Mouse (Mus musculus): ENCODE data around the gene Cd300ld5. TPM values are rescaled to one million over a fixed set of nuclear protein-coding genes. Genes with fewer than 3 reads are reported as not detected.
"Not testable (repeated sequence)": the region's sequence is repeated elsewhere in the genome, so short reads cannot be mapped to it uniquely, and the experiment has no call there.

Cd300ld5 gene
- total RNA-seq, 2 experiments from 2014 or later = 0.72 to 0.75 TPM

DNA sequence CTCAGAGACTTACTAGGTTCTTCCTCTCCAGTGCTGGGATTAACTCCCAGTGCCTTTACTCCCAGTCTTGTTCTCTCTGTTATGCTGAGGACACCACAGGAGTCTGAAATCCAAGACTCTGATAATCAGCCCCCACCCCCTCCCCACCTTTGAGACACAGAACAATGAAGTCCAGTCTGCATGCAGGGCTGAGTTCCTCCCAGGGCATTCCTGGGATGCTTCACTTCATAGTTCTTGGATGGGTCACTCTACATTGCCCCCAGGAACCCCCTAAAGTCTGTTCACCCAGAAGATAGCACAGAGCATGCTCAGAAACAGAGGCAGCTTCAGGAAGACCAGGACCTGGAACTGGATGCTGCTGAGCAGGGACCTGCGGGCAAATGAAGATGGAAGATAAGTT lies 15.4 kb upstream of the Cd300ld5 start:
- no peak for DNase-seq (ENCODE audit: low spot score in 2 of 2)
- intact Hi-C loops (cut with DNase I) = no loop called here

DNA sequence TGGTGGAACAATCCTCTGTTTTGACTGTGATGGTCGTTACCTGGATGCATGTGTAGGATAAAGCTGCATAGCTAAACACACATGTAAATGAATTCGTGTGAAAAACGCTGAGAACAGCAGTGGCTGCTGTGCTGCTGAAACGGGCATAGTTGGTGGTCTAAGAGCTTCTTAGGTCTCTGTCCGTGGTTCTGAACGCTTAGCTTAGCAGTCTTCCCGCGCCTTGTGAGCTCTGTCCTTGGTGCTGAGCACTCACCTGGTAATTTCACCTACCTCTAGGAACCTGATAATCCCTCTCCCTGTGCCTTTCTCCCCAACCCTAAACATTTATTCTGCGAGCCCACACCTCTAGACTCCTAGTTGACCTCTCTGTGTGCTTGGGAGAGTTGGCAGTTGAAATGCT lies 14.6 kb upstream of the Cd300ld5 start:
- DNase-seq (ENCODE audit: low spot score in 2 of 2) = no peak
- intact Hi-C loops (cut with DNase I) = no loop called here

DNA sequence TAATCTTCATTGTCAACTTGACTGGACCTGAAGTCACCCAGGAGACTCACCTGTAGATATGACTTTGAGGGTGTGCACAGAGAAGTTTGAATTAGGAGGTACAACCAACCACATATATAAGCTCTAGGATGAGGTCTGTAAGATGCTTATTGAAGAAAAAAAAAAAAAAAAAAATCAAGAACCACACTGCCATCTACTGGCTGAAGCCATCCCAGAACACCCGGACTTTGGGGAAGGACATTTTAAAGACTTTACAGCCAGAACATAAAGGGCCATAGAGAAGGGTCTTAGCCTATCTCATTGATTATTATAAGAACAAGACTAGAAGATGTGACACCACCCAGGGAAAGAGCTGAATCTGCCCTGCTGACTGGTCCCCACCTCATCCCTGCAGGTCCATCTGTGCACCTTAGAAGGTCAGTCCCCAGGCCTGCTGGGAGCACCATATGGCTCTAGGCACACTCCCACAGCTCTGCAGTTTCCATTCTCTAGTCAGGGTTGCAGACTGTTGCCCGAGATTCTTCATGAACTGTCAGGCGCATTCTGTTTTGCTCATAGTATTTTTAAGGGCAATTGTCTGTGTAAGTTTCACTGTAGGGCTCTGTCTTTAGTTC lies 11.8 kb upstream of the Cd300ld5 start:
- intact Hi-C loops (cut with DNase I) = no loop called here
- no peak for DNase-seq (ENCODE audit: low spot score in 2 of 2)

DNA sequence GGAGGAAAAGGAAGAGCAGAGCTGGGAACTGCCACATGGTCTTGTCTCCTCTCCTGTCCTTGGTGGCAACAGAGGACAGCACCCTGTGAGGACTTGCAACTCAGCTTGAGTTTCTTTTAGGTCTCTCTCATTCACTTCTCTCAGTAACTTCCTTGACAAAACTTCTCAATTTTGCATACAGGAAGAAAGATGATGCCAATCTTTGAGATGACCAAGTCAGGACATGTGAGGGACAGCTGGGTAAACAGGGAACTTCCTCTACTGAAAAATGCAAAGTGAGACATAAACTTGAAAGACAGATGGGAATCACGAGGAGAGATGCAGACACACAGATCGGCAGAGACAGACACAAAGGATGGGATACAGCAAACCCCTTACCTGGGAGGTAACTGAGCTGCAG lies 10.7 kb upstream of the Cd300ld5 start, which contains the start of gene Cd300ld3:
Gene Cd300ld3 (minus strand): TSS at position 151 of the 400 bp plus-strand sequence.
- DNase-seq (ENCODE audit: low spot score in 2 of 2) = no peak
- intact Hi-C loops (cut with DNase I) = no loop called here

DNA sequence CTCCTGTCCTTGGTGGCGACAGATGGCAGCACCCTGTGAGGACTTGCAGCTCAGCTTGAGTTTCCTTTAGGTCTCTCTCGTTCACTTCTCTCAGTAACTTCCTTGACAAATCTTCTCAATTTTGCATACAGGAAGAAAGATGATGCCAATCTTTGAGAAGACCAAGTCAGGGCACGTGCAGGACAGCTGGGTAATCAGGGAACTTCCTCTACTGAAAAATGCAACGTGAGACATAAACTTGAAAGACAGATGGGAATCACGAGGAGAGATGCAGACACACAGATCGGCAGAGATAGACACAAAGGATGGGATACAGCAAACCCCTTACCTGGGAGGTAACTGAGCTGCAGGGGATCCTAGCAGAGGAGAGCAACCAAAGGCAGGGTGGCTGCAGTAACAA lies 10.7 kb downstream of the Cd300ld5 start, which contains the start of gene Cd300ld4:
Gene Cd300ld4 (minus strand): TSS at position 101 of the 400 bp plus-strand sequence.
- DNase-seq (ENCODE audit: low spot score in 2 of 2); intact Hi-C loops (cut with DNase I): not testable (repeated sequence)

DNA sequence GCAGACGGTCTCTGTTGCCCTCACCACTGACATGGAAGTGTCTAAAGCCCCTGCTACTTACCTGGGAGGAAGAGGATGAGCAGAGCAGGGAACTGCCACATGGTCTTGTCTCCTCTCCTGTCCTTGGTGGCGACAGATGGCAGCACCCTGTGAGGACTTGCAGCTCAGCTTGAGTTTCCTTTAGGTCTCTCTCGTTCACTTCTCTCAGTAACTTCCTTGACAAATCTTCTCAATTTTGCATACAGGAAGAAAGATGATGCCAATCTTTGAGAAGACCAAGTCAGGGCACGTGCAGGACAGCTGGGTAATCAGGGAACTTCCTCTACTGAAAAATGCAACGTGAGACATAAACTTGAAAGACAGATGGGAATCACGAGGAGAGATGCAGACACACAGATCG lies 21.5 kb downstream of the Cd300ld5 start, which contains the start of gene Cd300ld2:
Gene Cd300ld2 (minus strand): TSS at position 101 of the 400 bp plus-strand sequence.
- DNase-seq (ENCODE audit: low spot score in 2 of 2); intact Hi-C loops (cut with DNase I): not testable (repeated sequence)

DNA sequence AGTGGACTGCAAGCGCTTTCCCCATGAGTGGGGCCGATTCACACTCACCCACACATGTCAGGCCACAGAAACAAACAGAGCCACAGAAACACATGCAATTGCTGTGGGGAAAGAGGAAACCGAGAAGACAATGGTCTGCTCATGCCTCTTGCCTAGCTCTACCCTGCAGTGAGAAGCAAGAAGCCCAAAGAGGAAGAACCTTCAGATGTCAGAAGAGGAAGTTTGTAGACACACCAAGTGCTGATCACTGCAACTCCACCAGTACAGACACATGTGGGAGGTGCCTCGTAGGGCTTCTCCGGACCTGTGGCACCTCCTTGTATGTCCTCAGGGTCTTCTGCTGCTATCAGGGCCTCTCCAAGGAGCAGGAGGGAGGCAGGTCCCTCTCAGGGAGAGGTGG lies 33.5 kb downstream of the Cd300ld5 start:
- DNase-seq (ENCODE audit: low spot score in 2 of 2) = no peak
- intact Hi-C loops (cut with DNase I) = no loop called here

DNA sequence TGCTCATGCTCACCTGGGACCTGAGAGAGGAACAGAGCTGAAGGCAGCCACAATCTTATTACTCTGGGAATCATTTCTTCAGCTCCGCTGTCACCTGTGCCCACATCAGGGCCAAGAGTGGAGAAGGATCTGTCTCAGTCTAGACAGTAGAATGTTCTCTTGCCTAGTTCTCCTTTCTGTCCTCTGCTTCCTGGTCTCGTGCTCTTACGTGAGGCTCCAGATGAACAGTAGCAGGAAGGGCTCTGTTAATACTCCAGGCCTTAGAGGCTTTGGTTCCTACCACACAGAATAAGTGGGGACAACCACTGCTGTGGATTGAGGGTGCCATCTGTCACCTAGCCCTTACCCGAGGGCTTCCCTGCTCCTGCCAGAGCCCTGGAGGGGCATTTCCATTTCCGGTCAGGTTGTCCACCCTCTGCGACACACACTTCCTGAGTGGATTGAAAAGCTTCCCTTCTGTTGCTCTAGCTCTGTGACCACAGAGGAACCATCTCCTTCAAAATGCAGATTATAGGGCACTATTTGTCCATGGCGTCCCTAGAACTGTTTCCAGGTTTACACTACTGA lies 36.0 kb downstream of the Cd300ld5 start, which contains the start of gene Cd300c2:
Gene Cd300c2 (minus strand): TSS at position 407 of the 567 bp plus-strand sequence.
- intact Hi-C loops (cut with DNase I) = no loop called here
- DNase-seq (ENCODE audit: low spot score in 2 of 2) = no peak

DNA sequence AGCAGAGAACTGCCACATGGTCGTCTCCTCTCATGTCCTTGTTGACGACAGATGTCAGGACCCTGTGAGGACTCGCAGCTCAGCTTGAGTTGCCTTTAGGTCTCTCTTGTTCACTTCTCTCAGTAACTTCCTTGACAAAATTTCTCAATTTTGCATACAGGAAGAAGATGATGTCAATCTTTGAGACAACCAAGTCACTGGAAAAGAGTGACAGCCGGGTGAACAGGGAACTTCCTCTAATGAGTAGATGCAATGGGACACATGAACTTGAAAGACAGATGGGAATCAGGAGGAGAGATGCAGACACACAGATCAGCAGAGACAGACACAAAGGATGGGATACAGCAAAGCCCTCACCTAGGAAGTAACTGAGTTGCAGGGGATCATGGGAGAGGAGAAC lies 47.8 kb downstream of the Cd300ld5 start, which contains the start of gene Cd300ld:
Gene Cd300ld (minus strand): TSS at position 130 of the 400 bp plus-strand sequence.
- intact Hi-C loops (cut with DNase I) = loop anchor here (5.0 kb wide), 1 partner anchor 138 kb away; no protein-coding TSS in a partner anchor
- no peak for DNase-seq (ENCODE audit: low spot score in 2 of 2)

DNA sequence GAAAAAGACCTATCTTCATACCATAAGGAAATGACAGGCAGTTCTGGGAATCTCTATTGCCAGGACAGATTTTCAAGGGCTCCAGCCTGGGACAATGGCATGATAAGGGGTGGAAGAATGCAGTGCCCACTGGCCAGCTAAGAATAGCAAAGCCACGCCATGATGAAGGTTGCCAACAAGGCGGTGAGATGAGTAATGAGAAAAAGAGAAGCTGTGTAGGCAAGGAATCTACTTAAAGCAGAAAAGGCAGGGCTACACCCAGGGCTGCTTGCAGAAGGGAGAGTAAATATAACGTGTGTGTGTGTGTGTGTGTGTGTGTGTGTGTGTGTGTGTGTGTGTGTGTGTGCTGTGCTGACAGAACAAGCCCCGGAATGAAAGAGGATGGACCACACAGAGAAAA lies 55.7 kb downstream of the Cd300ld5 start:
- DNase-seq (ENCODE audit: low spot score in 2 of 2) = peak in 1 of 2 experiments; percentile 15
- intact Hi-C loops (cut with DNase I) = no loop called here

Other genes with a start within 250 kb of the Cd300ld5 start
- 10 to 100 TPM; 29.1 to 35.8 TPM for gene Btbd17, start 241.8 kb downstream of the Cd300ld5 start, total RNA-seq (2021)
- gene Gpr142, start 238.8 kb downstream of the Cd300ld5 start, total RNA-seq (2021) = not detected
- 1 to 10 TPM; 4.7 to 8.0 TPM for gene Gprc5c, start 186.6 kb downstream of the Cd300ld5 start, total RNA-seq (2021)
- under 1 TPM; 0.42 to 0.61 TPM for gene Cd300a, start 147.7 kb downstream of the Cd300ld5 start, total RNA-seq (2021)
- not detected for gene Cd300lb, start 103.4 kb downstream of the Cd300ld5 start, total RNA-seq (2021)
- gene Cd300c, start 68.6 kb downstream of the Cd300ld5 start, total RNA-seq (2021) = not detected
- not detected for gene Cd300ld, start 47.8 kb downstream of the Cd300ld5 start, total RNA-seq (2021)
- gene Cd300c2, start 35.9 kb downstream of the Cd300ld5 start, total RNA-seq (2021) = 1 to 10 TPM; 3.5 to 4.3 TPM
- not detected for gene Cd300ld2, start 21.6 kb downstream of the Cd300ld5 start, total RNA-seq (2021)
- not detected for gene Cd300ld4, start 10.8 kb downstream of the Cd300ld5 start, total RNA-seq (2021)
- gene Cd300ld3, start 10.6 kb upstream of the Cd300ld5 start, total RNA-seq (2021) = under 1 TPM; 0.72 to 0.75 TPM
- gene Cd300e, start 24.4 kb upstream of the Cd300ld5 start, total RNA-seq (2021) = not detected
- gene Rab37, start 53.7 kb upstream of the Cd300ld5 start, total RNA-seq (2021) = 1 to 10 TPM; 1.1 to 1.9 TPM
- gene Cd300lf, start 96.2 kb upstream of the Cd300ld5 start, total RNA-seq (2021) = under 1 TPM; 0.44 to 0.48 TPM
- 10 to 100 TPM; 76.4 to 82.8 TPM for gene Slc9a3r1, start 125.6 kb upstream of the Cd300ld5 start, total RNA-seq (2021)
- 10 to 100 TPM; 14.2 to 15.4 TPM for gene Tmem104, start 149.7 kb upstream of the Cd300ld5 start, total RNA-seq (2021)
- gene Nat9, start 150.1 kb upstream of the Cd300ld5 start, total RNA-seq (2021) = 10 to 100 TPM; 25.2 to 30.1 TPM
- 10 to 100 TPM; 38.6 to 42.5 TPM for gene Grin2c, start 229.5 kb upstream of the Cd300ld5 start, total RNA-seq (2021)
- gene Fdxr, start 239.3 kb upstream of the Cd300ld5 start, total RNA-seq (2021) = 10 to 100 TPM; 14.2 to 22.5 TPM